Mouse (Mus musculus): Measurements from ENCODE around the gene Mtap. TPM values are rescaled to one million over a fixed set of nuclear protein-coding genes. Genes with fewer than 3 reads are reported as not detected.

Mtap gene
- polyA plus RNA-seq, 1 experiment from 2014 or later = 95.0 TPM

GRCm38 (mm10) chr4:89182486-89182885 lies 45.6 kb downstream of the Mtap start:
- 91% methylated on average over 3 of the region's 3 CpGs for WGBS
- peak; percentile 58 for DNase-seq (ENCODE audit: low spot score)
- no peak overlapping the region for H3K27ac ChIP-seq
- no peaks in the 10 kb centered on the region for H3K9me3 ChIP-seq
- no peaks in the 10 kb centered on the region for H3K4me1 ChIP-seq
- peaks cover 49% of the 10 kb centered on the region for H3K36me3 ChIP-seq
- H3K27me3 ChIP-seq (ENCODE audit: insufficient read depth, poor library complexity, severe bottlenecking) = no peaks in the 10 kb centered on the region
- no peak overlapping the region for H3K4me3 ChIP-seq

- WGBS = 75% methylated on average over 4 of the region's 4 CpGs
- DNase-seq (ENCODE audit: low spot score) = no peak
- H3K36me3 ChIP-seq = no peaks in the 10 kb centered on the region
- H3K9me3 ChIP-seq = no peaks in the 10 kb centered on the region
- H3K27me3 ChIP-seq (ENCODE audit: insufficient read depth, poor library complexity, severe bottlenecking) = no peaks in the 10 kb centered on the region
- H3K4me1 ChIP-seq = no peaks in the 10 kb centered on the region
- no peak overlapping the region for H3K4me3 ChIP-seq
- no peak overlapping the region for H3K27ac ChIP-seq
These were observed 58.6 kb downstream of the Mtap start for GRCm38 (mm10) chr4:89195481-89195880.

GRCm38 (mm10) chr4:89197128-89197527 lies 60.2 kb downstream of the Mtap start:
- Histone ChIP-seq H3K4me3 (no peak overlapping the region), H3K9me3 (no peaks in the 10 kb centered on the region), H3K4me1 (no peaks in the 10 kb centered on the region), H3K27me3 (ENCODE audit: insufficient read depth, poor library complexity, severe bottlenecking) (no peaks in the 10 kb centered on the region), H3K36me3 (no peaks in the 10 kb centered on the region), H3K27ac (no peak overlapping the region)
- DNase-seq (ENCODE audit: low spot score) = no peak

- 81% methylated on average over 1 of the region's 1 CpGs for WGBS
- DNase-seq (ENCODE audit: low spot score) = no peak
- H3K27ac ChIP-seq = no peak overlapping the region
- H3K9me3 ChIP-seq = no peaks in the 10 kb centered on the region
- no peaks in the 10 kb centered on the region for H3K4me1 ChIP-seq
- H3K36me3 ChIP-seq = no peaks in the 10 kb centered on the region
- H3K4me3 ChIP-seq = no peak overlapping the region
- no peaks in the 10 kb centered on the region for H3K27me3 ChIP-seq (ENCODE audit: insufficient read depth, poor library complexity, severe bottlenecking)
These were observed 63.9 kb downstream of the Mtap start for GRCm38 (mm10) chr4:89200806-89201205.

GRCm38 (mm10) chr4:89209310-89209709 lies 72.4 kb downstream of the Mtap start:
- H3K27me3 ChIP-seq (ENCODE audit: insufficient read depth, poor library complexity, severe bottlenecking) = no peaks in the 10 kb centered on the region
- no peak for DNase-seq (ENCODE audit: low spot score)
- no peaks in the 10 kb centered on the region for H3K36me3 ChIP-seq
- H3K9me3 ChIP-seq = no peaks in the 10 kb centered on the region
- H3K4me1 ChIP-seq = no peaks in the 10 kb centered on the region
- no peak overlapping the region for H3K4me3 ChIP-seq
- no peak overlapping the region for H3K27ac ChIP-seq

GRCm38 (mm10) chr4:89210314-89210713 lies 73.4 kb downstream of the Mtap start:
- Histone ChIP-seq H3K27ac (no peak overlapping the region), H3K27me3 (ENCODE audit: insufficient read depth, poor library complexity, severe bottlenecking) (no peaks in the 10 kb centered on the region), H3K36me3 (no peaks in the 10 kb centered on the region), H3K4me1 (no peaks in the 10 kb centered on the region), H3K9me3 (no peaks in the 10 kb centered on the region), H3K4me3 (no peak overlapping the region)
- WGBS = 70% methylated on average over 7 of the region's 7 CpGs
- no peak for DNase-seq (ENCODE audit: low spot score)

GRCm38 (mm10) chr4:89212178-89212577 lies 75.3 kb downstream of the Mtap start:
- no peaks in the 10 kb centered on the region for H3K36me3 ChIP-seq
- WGBS = 69% methylated on average over 3 of the region's 3 CpGs
- H3K27ac ChIP-seq = no peak overlapping the region
- H3K9me3 ChIP-seq = no peaks in the 10 kb centered on the region
- no peak for DNase-seq (ENCODE audit: low spot score)
- no peaks in the 10 kb centered on the region for H3K4me1 ChIP-seq
- H3K27me3 ChIP-seq (ENCODE audit: insufficient read depth, poor library complexity, severe bottlenecking) = no peaks in the 10 kb centered on the region
- H3K4me3 ChIP-seq = no peak overlapping the region

Other genes starting within 250 kb of the Mtap start
- gene Cdkn2a, start 157.5 kb downstream of the Mtap start, polyA plus RNA-seq (2016; fragmentation: Nextera tagmentation; extraction: Ambion mirVana) = not detected in 2 replicates
- gene Cdkn2b, start 173.9 kb downstream of the Mtap start, polyA plus RNA-seq (2016; fragmentation: Nextera tagmentation; extraction: Ambion mirVana) = 1.5 and 1.9 TPM in 2 replicates

All from heart, embryonic 10.5 days (tissue).